Mouse (Mus musculus) retina, embryonic 14.5 days (tissue): Measurements from ENCODE around the gene Ccdc9b.

Source experiments
- DNase-seq: peaks from one replicate; pipeline ENCODE4 v3.0.0-alpha.2; 2015; ENCODE audit warnings: low spot score

Ccdc9b gene

DNA sequence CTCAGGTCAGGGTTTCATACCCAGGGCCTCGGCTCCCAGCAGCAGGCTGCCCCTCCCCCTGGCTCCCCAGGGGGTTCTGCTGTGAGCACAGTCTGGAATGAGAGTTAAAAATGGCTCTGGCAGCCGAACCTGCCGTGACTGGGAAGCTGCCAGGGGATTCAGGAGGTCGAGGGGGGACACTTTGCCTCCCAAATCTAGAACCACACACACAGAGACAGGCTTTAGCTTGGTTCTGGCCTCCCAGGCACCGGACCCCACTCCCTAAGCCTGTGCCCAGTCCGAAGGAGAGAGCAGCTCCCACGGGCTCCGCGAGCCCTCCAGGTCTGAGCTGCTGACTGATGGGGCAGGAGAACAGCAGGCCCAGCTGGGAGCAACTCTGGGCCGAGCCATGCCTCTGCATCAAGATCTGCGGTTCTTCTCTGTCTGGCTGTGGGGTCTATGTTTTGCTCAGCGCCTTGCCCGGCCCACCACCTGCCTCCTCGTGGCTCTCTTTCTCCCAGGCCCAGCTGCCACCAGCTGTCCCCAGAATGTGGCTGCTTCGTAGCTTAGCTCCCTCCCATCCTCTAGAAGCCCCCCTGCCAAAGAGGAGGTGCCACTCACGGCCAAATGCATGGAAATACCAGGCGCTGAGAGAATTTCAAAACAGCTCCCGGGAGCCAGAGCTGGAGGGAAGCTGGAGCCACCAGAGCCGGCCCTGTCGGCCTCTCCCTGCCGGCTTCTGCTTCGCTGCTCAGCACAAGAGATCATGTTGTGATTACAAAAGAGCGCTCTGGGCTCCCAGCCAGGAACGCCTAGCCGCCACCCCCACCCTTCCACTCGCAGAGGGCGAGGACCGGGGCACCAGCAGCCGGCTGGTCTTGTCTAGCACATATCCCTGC lies at the start of gene Ccdc9b:
Ccdc9b (minus strand) TSS at position 756 of the 878 bp plus-strand sequence.
- peak; percentile 70 for DNase-seq

DNA sequence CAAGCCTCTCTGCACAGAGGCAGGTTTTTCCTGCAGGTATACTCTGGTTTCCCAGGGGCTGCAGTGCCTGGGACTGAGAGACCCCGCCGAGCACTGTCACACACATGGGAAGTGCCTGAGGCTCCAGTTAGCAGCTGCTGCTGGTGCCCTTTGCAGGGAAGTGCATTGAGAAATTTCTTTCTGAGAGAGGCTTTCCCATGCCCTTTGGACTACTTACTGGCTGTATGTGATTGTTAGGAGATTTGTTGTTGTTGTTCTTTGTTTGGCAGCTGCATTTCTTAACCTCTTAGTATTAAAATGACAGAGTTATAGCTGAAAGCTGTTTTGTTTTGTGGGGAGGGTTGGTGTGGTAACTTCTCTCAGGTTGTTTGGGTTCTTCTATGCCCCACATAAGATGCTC lies 48.4 kb upstream of the Ccdc9b start:
- no peak for DNase-seq

DNA sequence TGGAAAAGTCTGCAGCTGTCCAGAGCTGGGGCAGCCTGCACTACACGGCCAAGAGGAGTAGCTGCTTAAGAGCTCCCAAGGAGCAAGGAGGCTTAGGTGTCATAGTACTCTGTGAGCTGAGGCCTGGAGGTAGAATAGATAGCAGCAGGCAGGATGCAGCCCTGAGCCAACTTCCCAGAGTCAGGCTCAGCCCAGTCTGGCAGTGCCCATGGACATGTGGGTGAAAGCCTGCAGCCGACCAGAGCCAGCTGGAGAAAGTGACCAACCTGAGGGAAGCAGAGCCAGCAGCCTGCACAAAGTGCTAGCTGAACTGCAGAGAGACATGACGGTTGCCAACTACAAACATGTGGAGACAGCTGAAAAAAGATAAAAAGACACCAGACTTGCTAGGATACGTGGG lies 44.4 kb upstream of the Ccdc9b start:
- DNase-seq: no peak

DNA sequence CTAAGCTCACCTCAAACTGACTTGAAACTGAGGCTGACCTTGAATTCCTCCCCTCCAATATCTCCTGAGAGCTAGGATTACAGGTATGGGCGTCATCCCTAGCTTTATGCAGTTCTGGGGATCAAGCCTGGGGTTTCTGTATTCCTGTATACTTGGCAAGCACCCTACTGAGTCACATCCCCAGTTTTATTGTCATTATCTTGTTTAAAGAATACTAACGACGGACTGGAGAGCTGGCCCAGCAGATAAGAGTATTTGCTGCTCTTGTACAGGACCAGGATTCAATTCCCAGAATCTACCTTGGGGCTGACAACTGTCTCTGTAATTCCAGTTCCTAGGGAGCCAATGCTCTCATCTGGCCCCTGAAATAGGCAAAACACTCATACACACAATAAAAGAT lies 43.3 kb upstream of the Ccdc9b start:
- DNase-seq: no peak

DNA sequence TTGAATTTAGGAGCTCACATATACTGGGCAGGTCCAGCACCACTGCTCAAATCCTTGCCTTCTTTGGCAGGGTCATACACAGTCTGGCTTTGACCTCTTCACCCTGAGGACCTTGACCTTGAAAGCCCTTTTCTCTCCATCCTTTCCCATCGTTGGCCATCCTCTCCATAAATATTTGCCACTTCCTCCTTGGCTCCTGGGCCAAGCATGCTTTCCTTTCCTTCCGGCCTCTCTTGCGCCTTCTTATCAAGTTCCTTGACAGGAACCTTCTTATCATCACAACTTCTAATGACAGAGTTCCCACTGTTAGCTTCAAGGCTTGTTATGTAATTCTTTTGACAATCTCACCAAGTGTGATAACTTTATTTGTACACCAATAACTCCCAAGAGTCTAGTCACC lies 42.7 kb upstream of the Ccdc9b start:
- no peak for DNase-seq

DNA sequence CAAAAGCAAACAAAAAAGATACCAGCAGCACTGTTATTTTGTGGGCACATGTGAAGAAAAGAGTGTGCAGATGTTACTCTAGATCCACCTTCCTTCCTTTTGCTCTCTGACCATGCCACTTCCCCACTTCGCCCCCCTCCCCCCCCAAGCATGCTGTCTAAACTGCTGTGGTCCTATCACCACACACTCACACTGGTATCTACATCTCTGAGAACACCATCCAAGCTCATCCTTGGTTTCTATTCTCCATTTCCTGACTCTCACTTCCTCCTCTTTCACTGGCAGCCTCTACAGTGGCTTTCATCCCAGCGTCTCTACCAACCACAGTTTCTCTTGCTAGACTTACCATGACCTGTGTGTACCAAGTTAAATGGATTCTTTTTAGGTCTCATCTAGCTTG lies 42.0 kb upstream of the Ccdc9b start:
- DNase-seq: no peak

DNA sequence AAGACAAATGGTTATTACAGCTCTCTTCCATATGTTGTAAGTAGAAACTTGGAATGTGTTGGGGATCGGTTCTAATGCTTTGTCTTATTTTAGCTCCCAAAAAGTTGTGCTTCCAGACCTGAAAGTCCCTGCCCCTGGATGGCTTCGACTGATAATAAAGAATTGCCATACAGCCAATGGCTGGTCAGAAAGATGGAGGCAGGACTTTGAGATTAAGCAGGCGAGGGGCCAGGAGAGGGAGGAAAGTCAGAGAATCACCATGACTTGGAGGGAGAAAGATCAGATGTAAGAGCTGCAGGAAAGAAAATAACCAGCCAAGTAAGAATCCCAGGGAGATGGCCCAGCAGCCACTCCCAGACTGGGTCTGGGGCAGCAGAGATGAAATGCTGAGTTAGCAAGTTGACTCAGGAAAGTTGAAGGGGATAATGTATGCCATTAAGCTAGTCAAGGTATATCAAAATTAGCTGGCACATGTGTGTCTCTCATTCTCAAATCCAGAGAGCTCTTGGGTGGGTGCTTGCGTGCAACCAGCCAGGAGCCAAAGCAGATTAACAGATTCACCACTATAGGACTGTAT lies 40.2 kb upstream of the Ccdc9b start:
- no peak for DNase-seq

DNA sequence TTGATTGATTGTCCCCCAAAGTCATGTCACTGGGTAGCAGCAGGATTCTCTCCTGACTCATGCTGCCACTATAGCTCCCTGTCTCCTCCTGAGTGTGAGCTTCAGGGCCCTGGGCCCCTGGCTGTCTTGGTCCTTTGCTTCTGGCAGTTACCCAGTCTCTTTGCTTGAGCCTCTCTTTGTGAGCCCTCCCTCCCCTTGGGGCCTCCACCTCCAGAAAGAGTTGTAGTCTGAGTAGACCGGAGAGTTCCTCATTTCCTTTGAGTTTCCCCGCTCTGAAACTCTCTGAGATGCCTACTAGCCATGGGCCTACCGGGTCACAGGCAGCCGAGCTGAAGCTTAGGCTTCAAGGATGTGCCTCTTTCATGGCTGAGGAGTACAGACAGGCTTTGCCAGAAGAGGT lies 31.2 kb upstream of the Ccdc9b start:
- DNase-seq: no peak

DNA sequence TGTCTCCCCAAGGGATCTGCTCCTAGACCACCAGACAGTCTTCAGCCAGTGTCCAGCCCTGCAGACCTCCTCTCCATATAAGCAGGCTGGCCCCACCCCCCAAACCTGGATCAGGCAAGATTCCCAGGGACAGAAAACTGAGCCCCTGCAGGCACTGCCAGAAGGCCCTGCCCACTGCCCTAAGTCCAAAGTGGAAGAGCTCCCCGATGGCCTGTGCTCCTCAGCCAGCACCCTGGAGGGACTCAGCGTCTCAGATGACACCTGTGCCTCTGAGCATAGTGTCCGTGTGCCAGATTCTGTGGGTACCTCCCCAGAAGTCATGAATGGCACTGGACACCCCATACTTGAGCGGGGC lies 29.8 kb upstream of the Ccdc9b start:
- no peak for DNase-seq

DNA sequence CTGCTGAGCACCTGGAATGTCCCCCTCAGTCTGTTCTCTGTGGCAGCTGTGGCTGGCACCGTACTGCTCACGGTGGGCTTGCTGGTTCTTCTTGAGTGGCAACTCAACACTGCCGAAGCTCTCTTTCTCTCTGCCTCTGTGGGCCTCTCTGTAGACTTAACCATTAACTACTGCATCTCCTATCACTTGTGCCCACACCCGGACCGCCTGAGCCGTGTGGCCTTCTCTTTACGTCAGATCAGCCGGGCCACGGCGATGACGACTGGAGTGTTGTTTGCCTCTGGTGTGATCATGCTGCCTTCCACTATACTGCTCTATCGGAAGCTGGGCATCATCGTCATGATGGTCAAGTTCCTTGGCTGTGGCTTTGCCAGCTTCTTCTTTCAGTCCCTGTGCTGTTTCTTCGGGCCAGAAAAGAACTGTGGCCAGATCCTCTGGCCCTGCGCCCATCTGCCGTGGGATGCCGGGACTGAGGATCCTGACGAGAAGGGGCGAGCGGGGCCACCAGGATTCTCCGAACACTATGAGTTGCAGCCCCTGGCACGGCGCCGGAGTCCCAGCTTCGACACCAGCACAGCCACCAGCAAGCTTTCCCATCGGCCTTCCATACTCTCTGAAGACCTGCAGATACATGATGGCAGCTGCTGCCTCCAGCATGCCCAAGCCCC lies 29.3 kb upstream of the Ccdc9b start:
- DNase-seq: no peak

DNA sequence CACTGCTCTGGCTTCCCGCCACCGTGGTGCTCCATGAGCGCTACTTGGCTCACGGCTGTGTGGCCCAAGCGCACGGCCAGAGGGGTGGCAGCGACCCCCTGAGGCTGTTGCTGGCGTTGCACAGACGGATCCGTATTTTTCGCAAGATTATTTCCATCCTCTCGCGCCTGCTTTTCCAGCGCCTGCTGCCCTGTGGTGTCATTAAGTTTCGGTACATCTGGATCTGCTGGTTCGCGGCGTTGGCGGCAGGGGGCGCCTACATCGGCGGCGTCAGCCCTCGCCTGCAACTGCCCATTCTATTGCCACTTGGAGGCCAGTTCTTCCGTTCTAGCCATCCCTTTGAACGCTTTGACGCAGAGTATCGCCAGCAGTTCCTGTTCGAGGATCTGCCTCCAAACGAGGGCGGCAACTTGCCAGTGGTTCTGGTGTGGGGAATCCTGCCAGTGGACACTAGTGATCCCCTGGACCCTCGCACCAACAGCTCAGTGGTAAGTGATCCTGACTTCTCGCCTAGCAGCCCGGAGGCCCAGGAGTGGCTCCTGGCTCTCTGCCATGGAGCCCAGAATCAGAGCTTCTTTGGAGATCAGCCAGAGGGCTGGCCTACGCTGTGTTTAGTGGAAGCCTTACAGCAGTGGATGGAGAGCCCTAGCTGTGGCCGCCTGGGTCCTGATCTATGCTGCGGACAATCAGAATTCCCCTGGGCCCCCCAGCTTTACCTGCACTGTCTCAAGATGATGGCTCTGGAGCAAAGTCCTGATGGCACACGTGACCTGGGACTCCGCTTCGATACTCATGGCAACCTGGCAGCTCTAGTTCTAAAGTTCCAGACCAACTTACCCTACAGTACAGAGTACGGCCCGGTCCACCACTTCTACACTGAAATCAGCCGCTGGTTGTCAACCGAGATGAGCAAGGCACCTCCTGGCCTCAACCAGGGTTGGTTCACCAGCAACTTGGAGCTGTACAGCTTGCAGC lies 28.4 kb upstream of the Ccdc9b start:
- peak; percentile 72 for DNase-seq

DNA sequence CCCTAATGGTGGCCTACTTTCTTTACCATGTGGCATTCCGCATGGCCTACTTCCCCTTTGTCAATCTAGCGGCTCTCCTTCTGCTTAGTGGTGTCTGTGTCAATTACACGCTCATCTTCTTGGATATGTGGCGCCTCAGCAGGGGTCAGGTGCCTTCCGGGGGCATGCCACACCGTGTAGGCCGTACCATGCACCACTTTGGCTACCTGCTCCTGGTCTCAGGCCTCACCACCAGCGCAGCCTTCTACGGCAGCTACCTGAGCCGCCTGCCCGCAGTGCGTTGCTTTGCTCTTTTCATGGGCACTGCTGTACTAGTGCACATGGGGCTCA lies 27.7 kb upstream of the Ccdc9b start:
- DNase-seq: no peak

DNA sequence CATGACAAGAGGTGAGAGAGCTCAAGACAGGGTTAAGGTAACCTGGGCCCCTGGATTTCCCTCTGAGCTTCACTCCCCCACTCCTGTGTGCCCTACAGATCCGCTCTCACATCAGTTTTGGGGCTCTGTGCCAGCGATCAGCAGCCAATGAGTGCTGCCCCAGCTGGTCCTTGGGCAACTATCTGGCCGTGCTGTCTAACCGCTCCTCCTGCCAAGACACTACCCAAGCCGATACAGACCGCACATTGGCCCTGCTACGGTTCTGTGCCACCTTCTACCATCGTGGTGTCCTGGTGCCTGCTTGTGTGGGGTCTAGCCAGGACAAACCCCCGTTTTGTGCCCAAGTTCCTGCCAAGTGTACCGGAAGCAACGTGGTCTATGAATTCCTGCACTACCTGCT lies 27.0 kb upstream of the Ccdc9b start:
- DNase-seq: no peak

DNA sequence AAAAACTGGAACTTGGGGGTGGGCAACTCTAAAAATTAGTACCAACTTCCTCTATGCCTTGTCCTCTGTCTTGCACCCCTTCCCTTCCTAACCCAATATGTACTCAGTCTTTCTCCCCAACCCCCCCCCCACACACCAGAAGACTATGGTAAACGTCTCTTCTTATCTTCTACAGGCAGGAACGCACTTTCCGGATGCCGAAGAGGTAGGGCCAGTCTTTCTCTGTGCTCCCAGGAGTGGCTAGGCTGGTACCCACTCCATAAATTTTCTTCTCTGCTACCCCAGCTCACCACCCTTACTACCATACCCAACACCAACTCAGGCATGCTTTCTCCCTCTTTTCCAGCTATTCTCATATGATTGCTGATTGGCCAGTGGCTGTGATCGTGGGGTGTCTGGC lies 24.1 kb upstream of the Ccdc9b start:
- no peak for DNase-seq

DNA sequence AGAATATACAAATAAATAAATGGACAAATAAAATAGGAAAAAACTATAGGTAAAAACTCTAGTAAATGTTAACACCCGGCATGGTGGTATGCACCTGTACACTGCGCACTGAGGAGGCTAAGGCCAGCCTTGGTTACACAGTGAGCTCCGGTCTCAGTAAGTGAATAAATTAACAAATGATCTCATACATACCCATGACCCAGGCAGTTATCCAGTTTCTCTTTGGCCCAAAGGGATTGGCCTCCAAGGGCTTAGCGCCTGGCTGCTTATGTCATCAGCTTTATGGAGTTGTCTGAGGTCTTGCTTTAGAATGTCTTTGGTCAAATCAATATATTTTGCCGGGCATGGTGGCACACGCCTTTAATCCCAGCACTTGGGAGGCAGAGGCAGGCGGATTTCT lies 21.2 kb upstream of the Ccdc9b start:
- DNase-seq: no peak

DNA sequence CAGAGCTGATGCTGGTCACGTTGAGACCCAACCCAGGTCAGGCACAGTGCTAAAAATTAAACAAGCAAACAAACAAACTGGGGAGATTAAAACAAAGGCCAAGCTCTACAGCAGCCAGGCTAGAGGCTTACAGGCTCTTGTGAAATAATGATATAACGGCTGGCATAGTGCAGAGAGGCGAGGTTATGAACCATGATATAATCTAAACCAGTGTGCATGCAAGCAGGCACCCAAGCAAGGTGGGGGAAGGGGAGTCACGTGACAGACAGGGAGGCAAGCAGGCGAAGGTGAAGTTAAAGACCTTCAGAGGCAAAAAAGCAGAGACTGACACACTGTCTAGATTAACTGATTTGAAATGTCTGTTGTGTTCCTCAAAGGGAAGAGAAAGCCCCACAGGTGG lies 20.6 kb upstream of the Ccdc9b start:
- no peak for DNase-seq

DNA sequence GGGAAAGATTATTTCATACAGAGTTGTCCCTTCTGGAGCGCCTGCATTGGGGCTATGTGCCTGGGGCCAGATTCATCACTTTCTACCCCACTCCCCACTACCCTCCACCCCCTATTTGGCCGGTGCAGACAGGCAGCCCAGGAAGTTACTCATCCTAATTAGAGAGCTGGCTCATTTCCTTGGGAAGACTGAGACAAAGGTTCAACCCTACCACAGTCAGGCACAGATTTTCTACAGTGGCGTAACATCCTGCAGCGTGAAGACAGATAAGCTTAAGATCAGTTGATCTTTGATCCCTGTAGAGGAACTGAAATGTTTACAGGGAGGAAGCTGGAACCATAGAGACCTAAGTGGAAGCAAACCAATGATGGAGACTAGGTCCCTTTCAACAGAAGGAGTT lies 19.8 kb upstream of the Ccdc9b start:
- DNase-seq: no peak

DNA sequence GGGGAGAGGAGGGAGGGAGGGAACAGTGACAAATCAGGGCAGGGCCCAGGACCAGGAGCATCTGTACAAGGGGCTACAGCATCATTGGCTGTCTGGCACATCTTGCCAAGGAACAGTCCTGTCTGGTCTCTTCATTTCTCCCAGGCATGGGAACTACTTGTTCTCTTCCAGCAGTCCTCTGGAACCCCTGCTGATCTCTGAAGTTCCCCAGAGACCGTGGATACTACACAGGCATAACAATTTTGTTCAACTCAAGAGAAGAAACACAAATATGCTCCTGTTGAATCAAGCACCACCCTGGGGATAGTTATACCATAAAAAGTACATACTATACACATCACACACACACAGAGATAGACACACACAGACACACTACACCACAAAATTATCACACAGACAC lies 18.7 kb upstream of the Ccdc9b start:
- DNase-seq: no peak

DNA sequence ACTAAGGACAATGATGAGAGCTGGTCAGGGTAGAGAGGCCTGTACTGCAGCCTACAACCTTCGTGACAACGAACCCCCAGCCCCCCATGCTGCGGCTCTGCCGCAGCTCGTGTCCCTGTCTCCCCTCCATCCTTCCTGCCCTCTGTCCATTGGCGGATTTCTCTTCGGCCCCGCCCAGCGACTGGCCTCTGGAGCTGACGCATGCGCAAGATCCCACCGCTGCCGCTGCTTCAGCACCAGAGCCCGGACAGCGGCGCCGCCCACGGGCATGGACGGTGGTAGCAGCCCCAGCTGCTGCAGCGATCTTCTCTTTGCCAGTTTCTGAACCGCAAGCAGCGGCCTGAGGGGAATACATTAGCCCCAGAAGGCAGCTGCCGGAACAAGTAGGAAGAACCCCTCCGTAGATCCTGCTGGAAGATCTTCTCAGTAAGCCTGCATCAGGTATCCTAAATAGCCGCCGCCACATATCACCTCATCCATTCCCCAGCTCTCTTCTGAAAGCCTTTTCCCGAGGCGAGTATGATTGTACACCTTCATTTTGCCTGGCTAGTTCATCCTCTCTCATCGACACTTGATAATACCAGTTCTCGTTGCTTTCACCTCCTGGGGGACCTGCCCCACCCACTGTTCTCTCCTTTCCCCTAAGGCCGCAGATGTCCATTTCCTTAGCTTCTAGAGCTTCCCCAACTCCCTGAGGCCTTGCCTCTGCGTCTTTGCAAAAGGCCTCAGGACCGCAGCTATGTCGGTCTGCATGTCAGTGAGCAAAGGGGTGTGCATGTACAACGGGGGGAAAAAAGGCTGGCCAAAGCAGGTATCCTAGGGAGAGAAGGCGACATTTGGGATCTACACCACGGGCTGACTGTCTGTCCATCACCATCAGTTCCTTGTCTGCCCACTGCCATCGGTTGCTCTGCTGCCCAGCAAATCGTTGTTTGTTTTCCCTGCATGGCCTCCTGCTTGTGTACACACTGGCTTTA lies 17.3 kb upstream of the Ccdc9b start, which contains the start of gene Disp2:
Disp2 (plus strand) TSS at position 216 of the 977 bp plus-strand sequence.
- peak; percentile 97 for DNase-seq

DNA sequence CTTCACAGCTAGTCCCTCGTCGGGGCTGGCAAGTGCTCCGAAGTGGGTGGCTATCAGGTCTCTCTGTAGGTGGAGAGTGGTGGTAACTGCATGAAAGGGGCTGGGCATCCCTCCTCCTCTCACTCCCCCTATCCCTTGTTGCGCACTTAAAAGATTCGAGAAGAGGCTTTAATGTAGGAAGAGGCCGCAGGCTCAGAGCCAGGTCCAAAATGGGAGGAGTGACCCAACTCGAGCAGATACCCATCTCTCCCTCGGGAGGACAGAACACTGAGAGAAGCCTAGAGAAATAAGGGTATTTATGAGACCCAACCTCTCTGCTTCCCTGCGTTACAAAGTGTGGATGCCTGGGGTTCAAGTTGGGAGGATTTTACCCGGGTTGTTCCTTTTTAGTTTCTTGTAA lies 16.6 kb upstream of the Ccdc9b start:
- no peak for DNase-seq

DNA sequence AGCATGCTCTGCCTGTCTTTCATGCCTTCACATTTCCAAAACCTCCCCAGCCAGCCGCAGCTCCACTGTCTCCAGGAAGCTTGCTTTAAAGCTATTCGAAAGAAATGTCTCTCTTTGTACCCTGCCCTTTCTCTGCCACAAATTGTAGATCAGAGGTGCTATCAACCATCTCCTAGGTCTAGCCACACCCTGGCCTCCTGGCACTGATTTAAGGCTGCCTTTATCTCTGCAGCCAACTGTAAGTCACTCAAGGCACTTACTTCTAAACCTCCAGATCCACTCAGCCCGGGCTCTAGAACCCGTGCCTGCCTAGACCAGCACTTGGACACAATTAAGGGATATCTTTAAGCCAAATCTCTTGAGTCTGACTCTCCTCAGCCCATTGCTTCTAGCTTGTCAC lies 16.0 kb upstream of the Ccdc9b start:
- no peak for DNase-seq
